Mouse (Mus musculus): ENCODE measurements around the gene Dnaja2.

Dnaja2 gene

GRCm38 (mm10) chr8:85555181-85556145 is at the start of gene Dnaja2:
Gene Dnaja2, minus strand, starts transcription at chr8:85555344.
- peak; percentile 77 for DNase-seq (ENCODE audit: low read depth)

DNA sequence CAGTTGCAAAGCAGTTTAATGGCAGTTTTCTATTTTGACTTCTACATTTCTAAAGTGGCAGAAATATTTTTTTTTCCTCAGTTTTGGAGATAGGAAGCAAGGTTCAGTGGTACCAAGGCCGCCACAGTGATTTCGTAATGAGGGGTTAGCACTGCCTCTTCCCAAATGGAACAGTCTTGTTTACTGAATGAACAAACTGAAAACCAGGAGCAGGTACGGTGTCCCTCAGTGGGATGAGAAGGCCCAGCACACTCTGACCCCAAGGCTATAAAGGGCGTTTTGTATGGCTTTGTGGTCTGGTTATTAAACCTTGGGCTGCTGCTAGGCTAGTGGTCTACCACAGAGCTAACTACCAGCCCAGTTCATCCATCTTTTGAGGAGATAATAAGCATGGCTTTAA is 49.1 kb upstream of the Dnaja2 start:
- peak; percentile 3 for DNase-seq (ENCODE audit: low read depth)

GRCm38 (mm10) chr8:85603203-85603895 is 48.2 kb upstream of the Dnaja2 start:
- DNase-seq (ENCODE audit: low read depth): peak; percentile 58

DNA sequence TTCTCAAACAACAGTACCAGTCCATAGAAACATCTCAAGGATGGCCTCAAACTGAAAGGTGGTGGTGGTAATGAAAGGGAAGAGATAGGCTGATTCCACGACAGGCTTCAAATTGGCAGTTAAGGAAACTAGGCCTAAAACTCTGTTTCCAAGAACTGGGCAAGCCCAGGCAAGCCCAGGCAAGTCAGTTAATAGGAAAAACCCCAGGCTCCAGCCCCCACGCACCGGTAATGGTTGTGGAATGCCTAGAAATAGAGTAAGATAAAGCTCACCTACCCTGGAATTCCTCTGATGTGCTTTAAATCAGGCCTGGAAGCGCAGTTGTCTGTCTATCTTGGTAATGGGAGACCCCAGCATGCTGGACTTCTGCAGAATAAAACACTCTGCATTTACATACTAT is 47.6 kb upstream of the Dnaja2 start:
- peak; percentile 49 for DNase-seq (ENCODE audit: low read depth)

DNA sequence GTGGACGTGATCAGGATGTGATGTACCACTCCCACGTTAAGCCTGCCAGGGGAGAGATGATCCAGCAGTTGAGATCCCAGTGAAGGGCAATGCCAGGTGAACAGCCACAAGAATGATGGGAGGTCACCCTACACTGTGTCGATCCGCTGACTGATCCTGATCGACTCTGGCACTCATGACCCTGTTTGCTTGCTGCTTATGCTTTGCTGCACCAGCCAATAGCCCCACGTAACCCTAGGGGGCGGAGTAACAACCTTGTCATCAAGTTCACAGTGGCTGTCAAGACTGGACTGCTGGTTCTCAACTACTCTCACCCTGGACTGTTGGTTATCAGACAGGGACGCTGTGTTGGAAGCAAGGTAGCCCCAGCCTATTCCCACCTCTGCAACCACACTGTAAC is 46.6 kb upstream of the Dnaja2 start:
- DNase-seq (ENCODE audit: low read depth): no peak

- DNase-seq (ENCODE audit: low read depth): no peak
Measured at GRCm38 (mm10) chr8:85597413-85598191, 42.5 kb upstream of the Dnaja2 start.

- peak; percentile 23 for DNase-seq (ENCODE audit: low read depth)
Measured at GRCm38 (mm10) chr8:85595391-85595790, 40.2 kb upstream of the Dnaja2 start.

DNA sequence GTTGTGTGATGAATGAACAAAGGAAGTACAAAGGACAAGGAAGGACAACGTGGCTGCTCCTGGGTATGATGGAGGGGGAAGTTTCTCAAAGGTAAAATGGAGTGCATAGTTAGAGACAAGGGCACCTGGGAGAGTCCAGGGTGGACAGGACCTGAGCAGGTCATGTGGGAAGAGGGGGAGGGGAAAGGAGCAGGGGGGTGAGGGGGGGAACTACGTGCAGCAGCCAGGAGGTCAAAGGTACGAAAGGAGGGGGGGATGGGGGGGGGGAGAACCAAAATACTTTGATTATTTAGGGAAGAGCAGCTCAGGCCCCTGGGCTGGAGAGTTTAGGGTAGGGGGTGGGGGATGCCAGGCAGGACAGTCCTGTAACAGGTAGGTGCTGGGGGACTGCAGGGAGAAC is 39.8 kb upstream of the Dnaja2 start:
- DNase-seq (ENCODE audit: low read depth): no peak

DNA sequence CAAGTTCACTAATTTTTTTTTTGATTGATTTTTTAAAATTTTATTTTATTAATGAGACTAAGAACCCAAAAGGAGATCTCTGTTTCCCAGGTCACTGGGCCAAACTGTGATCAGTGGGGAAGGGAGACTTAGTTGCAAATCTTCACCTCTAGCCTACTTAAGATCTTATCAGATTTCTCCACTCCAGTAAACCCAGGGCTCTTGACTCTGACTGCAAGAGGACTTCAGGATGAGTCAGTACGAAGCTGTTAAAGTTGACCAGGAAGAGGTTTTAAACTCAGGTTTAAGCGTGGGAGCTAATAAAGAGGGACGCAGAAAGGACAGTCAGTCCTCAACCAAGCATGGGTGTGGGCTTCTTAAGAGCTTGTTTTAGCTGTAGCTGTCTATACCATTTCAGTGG is 38.2 kb upstream of the Dnaja2 start:
- peak; percentile 49 for DNase-seq (ENCODE audit: low read depth)

DNA sequence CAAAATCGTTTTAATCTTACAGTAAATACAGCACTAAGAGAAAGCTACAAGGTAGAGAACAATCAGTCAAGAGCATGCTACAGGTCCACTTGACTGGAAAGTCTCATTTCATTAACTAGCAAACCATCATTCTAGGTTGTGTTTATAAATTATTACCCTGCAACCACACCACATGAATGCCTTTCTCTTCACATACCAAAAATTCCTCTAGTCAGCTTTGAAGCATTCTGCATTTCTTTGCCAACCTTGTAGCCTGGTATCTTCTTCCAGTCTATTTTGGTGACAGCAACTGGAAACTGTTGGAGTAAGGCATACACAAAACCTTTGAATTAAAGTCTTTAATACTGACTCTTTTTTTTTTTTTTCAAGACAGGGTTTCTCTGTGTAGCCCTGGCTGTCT is 36.4 kb upstream of the Dnaja2 start:
- DNase-seq (ENCODE audit: low read depth): no peak

DNA sequence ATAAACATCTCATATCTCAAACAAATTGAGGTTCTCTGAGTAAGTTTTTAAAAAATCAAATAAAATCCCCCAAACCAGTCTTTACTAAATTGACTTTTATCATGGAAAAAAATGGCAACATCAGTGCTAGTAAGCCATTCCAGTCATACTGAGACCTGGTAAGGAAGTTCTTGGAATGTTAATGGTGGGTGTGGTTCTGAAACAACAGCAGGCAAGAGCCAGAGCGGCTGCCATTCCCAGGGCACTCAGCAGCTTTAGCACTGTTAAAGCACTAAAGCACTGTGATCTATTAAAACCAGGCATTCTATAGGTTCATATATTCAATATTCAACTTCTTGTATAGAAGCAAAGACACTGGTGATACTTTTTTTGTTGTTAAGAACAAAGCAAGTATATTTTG is 35.1 kb upstream of the Dnaja2 start:
- DNase-seq (ENCODE audit: low read depth): no peak

GRCm38 (mm10) chr8:85588596-85588995 is 33.5 kb upstream of the Dnaja2 start:
- DNase-seq (ENCODE audit: low read depth): no peak

DNA sequence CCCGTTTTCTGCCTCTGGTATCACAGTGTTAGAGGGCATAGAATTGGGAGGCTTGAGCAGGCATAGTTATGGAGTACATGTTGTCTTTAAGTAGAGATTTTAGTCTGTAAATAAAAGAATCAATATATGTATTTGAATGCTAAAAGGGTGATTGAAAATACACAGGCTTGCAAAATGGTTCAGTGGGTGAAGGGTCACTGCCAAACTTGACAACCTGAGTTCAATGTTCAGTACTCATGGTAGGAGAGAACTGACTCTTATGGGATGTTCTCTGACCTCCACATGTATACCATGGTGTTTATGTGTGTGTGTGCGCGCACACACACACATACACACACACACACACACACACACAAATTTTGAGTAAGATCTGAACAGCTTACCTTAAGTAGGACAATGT is 22.5 kb upstream of the Dnaja2 start:
- no peak for DNase-seq (ENCODE audit: low read depth)

DNA sequence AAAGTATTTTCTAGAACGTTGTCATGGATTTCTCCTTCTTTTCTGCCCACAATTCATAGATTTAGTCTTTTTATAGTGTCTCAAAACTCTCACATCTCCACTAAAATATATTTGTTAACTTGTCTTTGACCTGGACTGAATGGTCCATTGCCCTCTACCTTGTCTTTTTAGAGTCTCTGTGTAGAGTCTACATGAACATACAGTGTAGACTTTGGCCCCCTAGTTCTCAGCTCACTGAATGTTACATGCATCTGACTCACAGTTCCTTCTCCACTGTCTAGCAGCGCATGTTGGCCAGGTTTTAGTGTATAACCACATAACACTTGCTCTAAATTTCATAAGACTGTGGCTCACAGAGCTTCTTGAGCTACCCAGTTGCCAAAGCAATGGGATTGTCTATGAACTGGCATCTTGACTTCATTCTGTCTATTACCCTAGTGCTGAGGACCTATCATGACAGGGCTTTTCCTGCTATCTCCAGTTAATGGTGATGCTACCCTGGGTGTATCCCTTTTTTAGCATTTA is 18.9 kb upstream of the Dnaja2 start:
- peak; percentile 39 for DNase-seq (ENCODE audit: low read depth)

GRCm38 (mm10) chr8:85570466-85570865 is 15.3 kb upstream of the Dnaja2 start:
- DNase-seq (ENCODE audit: low read depth): peak; percentile 50

DNA sequence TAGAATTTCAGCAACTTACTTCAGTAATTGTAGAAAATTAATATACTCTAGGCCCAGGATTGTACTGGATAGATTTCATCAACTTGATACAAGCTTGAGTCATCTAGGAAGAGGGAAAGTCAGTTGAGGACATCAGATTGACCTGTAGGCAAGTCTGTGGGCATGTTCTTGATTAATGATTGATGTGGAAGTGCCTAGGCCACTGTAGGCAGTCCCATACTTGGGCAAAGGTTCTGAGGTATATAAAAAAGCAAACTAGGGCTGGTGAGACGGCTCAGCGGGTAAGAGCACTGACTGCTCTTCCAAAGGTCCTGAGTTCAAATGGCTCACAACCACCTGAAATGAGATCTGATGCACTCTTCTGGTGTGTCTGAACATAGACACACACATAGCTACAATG is 12.7 kb upstream of the Dnaja2 start:
- DNase-seq (ENCODE audit: low read depth): peak; percentile 8

GRCm38 (mm10) chr8:85565186-85565585 is 10.0 kb upstream of the Dnaja2 start:
- DNase-seq (ENCODE audit: low read depth): no peak

DNA sequence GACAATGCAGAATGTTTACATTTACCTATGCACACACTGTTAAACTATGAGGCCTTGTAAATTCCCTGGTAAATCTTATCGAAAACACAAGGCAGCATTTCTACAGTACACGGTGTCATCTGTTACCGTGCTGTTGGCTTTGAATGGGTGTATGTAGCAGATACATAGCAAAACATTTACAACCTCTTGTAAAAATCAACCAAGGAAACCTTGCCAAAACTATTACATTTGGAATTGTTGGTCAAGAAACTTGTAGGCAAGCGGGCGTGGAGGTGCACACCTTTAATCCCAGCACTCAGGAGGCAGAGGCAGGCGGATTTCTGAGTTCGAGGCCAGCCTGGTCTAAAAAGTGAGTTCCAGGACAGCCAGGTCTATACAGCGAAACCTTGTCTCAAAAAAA is 8.2 kb upstream of the Dnaja2 start:
- DNase-seq (ENCODE audit: low read depth): no peak

DNA sequence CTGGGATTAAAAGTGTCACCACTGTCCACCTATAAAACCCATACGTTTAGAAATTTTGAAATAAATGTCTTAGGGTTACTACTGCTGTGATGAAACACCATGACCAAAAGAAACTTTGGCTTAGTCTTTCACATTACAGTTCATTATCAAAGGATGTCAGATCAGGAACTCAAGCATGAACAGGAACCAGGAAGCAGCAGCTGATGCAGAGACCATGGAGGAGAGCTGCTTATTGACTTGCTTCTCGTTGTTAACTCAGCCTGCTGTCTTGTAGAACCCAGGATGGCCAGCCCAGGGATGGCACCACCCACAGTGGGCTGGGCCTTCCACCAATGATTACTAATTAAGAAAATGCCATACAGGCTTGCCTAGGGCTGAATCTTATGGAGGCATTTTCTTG is 4.8 kb upstream of the Dnaja2 start:
- DNase-seq (ENCODE audit: low read depth): peak; percentile 57

- peak; percentile 72 for DNase-seq (ENCODE audit: low read depth)
Measured at GRCm38 (mm10) chr8:85559201-85559600, 4.1 kb upstream of the Dnaja2 start.

DNA sequence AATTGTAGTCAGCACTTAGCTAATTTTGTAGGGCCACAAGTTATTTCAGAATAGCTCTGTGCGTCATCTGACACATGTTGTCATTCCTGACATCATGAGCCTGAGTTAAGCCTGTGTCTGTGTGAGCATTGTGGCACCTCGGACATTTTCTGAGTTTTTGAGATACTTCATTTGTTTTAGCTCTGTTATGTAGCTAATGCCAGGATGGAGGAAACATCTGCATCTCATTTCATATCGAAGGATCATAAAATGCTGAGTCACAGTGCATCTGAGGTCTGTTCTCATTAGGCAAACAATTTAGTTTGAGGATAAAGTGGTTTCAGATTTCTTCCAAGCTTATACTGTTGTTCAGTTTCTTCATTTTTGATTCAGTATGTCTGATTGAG is 2.5 kb upstream of the Dnaja2 start:
- peak; percentile 85 for DNase-seq (ENCODE audit: low read depth)

GRCm38 (mm10) chr8:85556986-85557600 is 1.9 kb upstream of the Dnaja2 start:
- no peak for DNase-seq (ENCODE audit: low read depth)

Data from 416B (cell line).